ENCODE assay signal across 11 mouse cellular contexts in genomic region chr9:79965600-79966392, GRCm38 (mm10). TPM values are rescaled to one million over a fixed set of nuclear protein-coding genes. Genes with fewer than 3 reads are reported as not detected.
DNase-seq lines count a peak whose midpoint lies in the region; ATAC-seq lines count a peak whose summit lies in the region.
"Had no signal": no experiment of that assay in that cellular context is flagged by ENCODE, and none has a peak within 500 bp of the region (broad histone marks: within the 10 kb centered on the region; RNA-seq: fewer than 3 reads in every experiment).

No protein-coding gene starts in this region.

- H3K4me1 ChIP-seq in heart, embryonic 13.5 days, result peaks cover 74% of the 10 kb centered on the region
- H3K4me1 ChIP-seq in liver, embryonic 12.5 days, result no peaks in the 10 kb centered on the region
- no peaks in the 10 kb centered on the region for H3K4me1 ChIP-seq in hindbrain, embryonic 11.5 days (replicated peaks; ENCODE audit: control insufficient read depth, insufficient read depth, low read length)

- peak overlapping the region; percentile 22 for H3K4me2 ChIP-seq in heart, embryonic 13.5 days
- H3K4me2 ChIP-seq in liver, embryonic 12.5 days, result no peak overlapping the region
- H3K4me2 ChIP-seq in hindbrain, embryonic 11.5 days (replicated peaks; ENCODE audit: low read depth, low read length), result no peak overlapping the region

- H3K9ac ChIP-seq in heart, embryonic 13.5 days, result no peak overlapping the region
- H3K9ac ChIP-seq in liver, embryonic 12.5 days, result no peak overlapping the region
- no peak overlapping the region for H3K9ac ChIP-seq in hindbrain, embryonic 11.5 days (ENCODE audit: low read depth, low read length)

- no peak for ATAC-seq in heart, embryonic 13.5 days (ENCODE audit: extremely low read depth, insufficient number of reproducible peaks, low FRiP score, low TSS enrichment)
- ATAC-seq in liver, embryonic 12.5 days, result no peak
- no peak for ATAC-seq in hindbrain, embryonic 11.5 days (ENCODE audit: low FRiP score)
- ATAC-seq: inflammation-experienced regulatory T-cells, adult 6 months; Patski had no signal

- H3K27me3 ChIP-seq in heart, embryonic 13.5 days (replicated peaks), result no peaks in the 10 kb centered on the region
- no peaks in the 10 kb centered on the region for H3K27me3 ChIP-seq in liver, embryonic 12.5 days (replicated peaks)
- H3K27me3 ChIP-seq in hindbrain, embryonic 11.5 days (ENCODE audit: control insufficient read depth, insufficient read depth, low read length), result no peaks in the 10 kb centered on the region
- H3K27me3 ChIP-seq: Patski had no signal

- peak; percentile 78 for DNase-seq in adrenal gland, adult 2 months
- DNase-seq in adrenal gland, adult 18-20 months (ENCODE audit: low spot score in 2 of 2), result no peak
- peak; percentile 60 for DNase-seq in adrenal gland, adult 8-10 months
- DNase-seq in kidney, postnatal 4 days, result peak; percentile 23 to 44
- no peak for DNase-seq in retina, postnatal 1 day
- no peak for DNase-seq in hindbrain, embryonic 11.5 days (ENCODE audit: low spot score)
- DNase-seq: cerebellum, adult 18-20 months had no signal

- H3K9me3 ChIP-seq in heart, embryonic 13.5 days, result no peaks in the 10 kb centered on the region
- H3K9me3 ChIP-seq in liver, embryonic 12.5 days (replicated peaks), result no peaks in the 10 kb centered on the region
- no peaks in the 10 kb centered on the region for H3K9me3 ChIP-seq in hindbrain, embryonic 11.5 days (ENCODE audit: control insufficient read depth, low read length)

- no peak overlapping the region for H3K4me3 ChIP-seq in heart, embryonic 13.5 days
- H3K4me3 ChIP-seq in liver, embryonic 12.5 days, result no peak overlapping the region
- H3K4me3 ChIP-seq in hindbrain, embryonic 11.5 days (ENCODE audit: low read depth, low read length), result no peak overlapping the region

- no peak overlapping the region for H3K27ac ChIP-seq in heart, embryonic 13.5 days (replicated peaks)
- H3K27ac ChIP-seq in liver, embryonic 12.5 days, result no peak overlapping the region
- no peak overlapping the region for H3K27ac ChIP-seq in hindbrain, embryonic 11.5 days (ENCODE audit: low read depth, low read length)

- H3K36me3 ChIP-seq in heart, embryonic 13.5 days, result peaks cover 11% of the 10 kb centered on the region
- H3K36me3 ChIP-seq in liver, embryonic 12.5 days, result no peaks in the 10 kb centered on the region
- H3K36me3 ChIP-seq in hindbrain, embryonic 11.5 days (ENCODE audit: control insufficient read depth, insufficient read depth, low read length), result no peaks in the 10 kb centered on the region

- WGBS in heart, embryonic 13.5 days, result 52% methylated on average over 14 of the region's 14 CpGs
- 78% methylated on average over 14 of the region's 14 CpGs for WGBS in liver, embryonic 12.5 days (ENCODE audit: insufficient replicate concordance)
- WGBS in hindbrain, embryonic 11.5 days, result 90% methylated on average over 14 of the region's 14 CpGs

RNA-seq across cellular contexts. Expression of gene Filip1, which starts 46.9 kb away (rescaled TPM):
- total RNA-seq in adrenal gland, adult 2 months (2021), result 10 to 100 TPM; 51.8 to 75.4 TPM
- 4.5 and 7.9 TPM in 2 replicates for polyA plus RNA-seq in adrenal gland, adult 2 months (2012; rRNA removed)
- total RNA-seq in adrenal gland, adult 18-20 months (2021), result 10 to 100 TPM; 58.1 to 81.5 TPM
- 10 to 100 TPM; 42.4 to 85.0 (median 65.0) TPM for total RNA-seq in adrenal gland, adult 8-10 months (2022)
- 24.5 and 27.3 TPM in 2 replicates for polyA plus RNA-seq in heart, embryonic 13.5 days (2015; fragmentation: Nextera tagmentation; extraction: Ambion mirVana)
- 0.94 and 1.2 TPM in 2 replicates for polyA plus RNA-seq in liver, embryonic 12.5 days (2016; fragmentation: Nextera tagmentation; extraction: Ambion mirVana)
- 5.6 and 7.2 TPM in 2 replicates for polyA plus RNA-seq in hindbrain, embryonic 11.5 days (2014; fragmentation: Nextera tagmentation; extraction: Ambion mirVana)
- polyA plus RNA-seq: Patski had no signal

Comparison
In these comparisons a context has a peak if more than half of its experiments do, and no peak if none do; other contexts are left out.
1. DNase-seq: peak in adrenal gland, adult 2 months (single experiment), adrenal gland, adult 8-10 months (single experiment) and kidney, postnatal 4 days (2 of 2); none in adrenal gland, adult 18-20 months (0 of 2), retina, postnatal 1 day (single experiment) and hindbrain, embryonic 11.5 days (single experiment).